Mouse (Mus musculus): Measurements from ENCODE around the gene Thbs2. TPM values are rescaled to one million over a fixed set of nuclear protein-coding genes. Genes with fewer than 3 reads are reported as not detected.

The Thbs2 gene
- not detected for polyA plus RNA-seq (2017; shearing (Covaris generic))

GRCm38 (mm10) chr17:14693994-14694374, at the start of gene Thbs2:
TSS of gene Thbs2 (minus strand) at chr17:14694235.

Other genes starting within 250 kb of the Thbs2 start
- gene Wdr27, start 248.9 kb upstream of the Thbs2 start, polyA plus RNA-seq (2017; shearing (Covaris generic)): 0.51 TPM
- 29.8 TPM for gene 1600012H06Rik, start 248.9 kb upstream of the Thbs2 start, polyA plus RNA-seq (2017; shearing (Covaris generic))